Mouse (Mus musculus) spleen, adult 2 months (tissue): ENCODE measurements around the gene Sp6.

Experiments
- CTCF ChIP-seq: fragments of 200-500 bp; IDR thresholded peaks from 2 replicates; pipeline ENCODE4 v1.5.1; 2011; ENCODE audit warnings: mild to moderate bottlenecking, inconsistent platforms; ENCODE audit not compliant: insufficient read depth, insufficient read length, insufficient replicate concordance; ENCODE audit errors: extremely low read depth
- POLR2A ChIP-seq: fragments of 200-500 bp; IDR thresholded peaks from 2 replicates; pipeline ENCODE4 v1.6.1; 2011; ENCODE audit warnings: low read depth, low read length, inconsistent platforms

DNA sequence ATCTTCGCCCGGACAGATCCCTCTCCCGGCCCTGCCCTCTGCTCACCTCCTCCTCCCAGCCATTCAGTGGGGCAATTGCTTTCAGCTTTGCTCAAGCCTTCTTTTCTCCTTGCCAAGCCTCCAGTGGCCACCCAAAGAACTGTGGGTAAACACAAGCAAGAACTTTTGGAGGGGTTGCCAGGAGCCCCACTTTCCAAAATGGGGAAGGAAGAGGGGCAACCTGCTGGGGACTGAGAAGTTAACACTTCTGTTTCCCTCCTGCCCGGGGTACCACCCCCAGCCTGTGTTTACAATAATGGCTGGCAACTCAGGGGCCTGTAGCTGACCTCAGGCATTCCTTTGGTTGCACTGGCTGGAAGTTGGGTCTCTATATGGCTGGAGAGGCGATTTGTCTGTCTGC lies 10.0 kb upstream of the Sp6 start:
- TF ChIP-seq CTCF (no peak), POLR2A (no peak)
